Mouse (Mus musculus) forelimb bud, embryonic 11.5 days (tissue): ENCODE data around the gene Fbxl5.
A peak's percentile ranks its signal among the peaks of the same experiment; 100 is the strongest.

Experiments
- DNase-seq: peaks from one replicate; pipeline ENCODE4 v3.0.0-alpha.2; 2012; ENCODE audit warnings: low read depth, low spot score

Gene Fbxl5

DNA sequence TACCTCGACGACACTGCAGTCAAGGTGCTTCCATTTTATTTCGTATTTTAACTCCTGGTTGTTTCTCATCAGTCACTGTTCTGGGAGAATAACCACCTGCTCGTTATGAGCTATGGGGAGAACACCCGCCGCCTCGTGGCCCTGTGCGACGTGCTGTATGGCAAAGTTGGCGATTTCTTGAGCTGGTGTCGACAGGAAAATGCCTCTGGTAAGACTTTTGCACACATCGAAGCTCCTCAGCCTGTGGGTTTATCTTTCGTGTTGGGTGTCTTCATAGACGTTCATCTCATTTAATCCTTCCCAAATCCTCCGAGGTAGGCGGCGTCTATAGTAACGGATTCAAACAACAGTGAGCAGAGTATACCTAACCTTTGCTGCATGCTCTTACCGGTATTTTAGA lies at the start of gene Fbxl5:
Gene Fbxl5 (minus strand): TSS at position 101 of the 400 bp plus-strand sequence.
- DNase-seq: no peak

DNA sequence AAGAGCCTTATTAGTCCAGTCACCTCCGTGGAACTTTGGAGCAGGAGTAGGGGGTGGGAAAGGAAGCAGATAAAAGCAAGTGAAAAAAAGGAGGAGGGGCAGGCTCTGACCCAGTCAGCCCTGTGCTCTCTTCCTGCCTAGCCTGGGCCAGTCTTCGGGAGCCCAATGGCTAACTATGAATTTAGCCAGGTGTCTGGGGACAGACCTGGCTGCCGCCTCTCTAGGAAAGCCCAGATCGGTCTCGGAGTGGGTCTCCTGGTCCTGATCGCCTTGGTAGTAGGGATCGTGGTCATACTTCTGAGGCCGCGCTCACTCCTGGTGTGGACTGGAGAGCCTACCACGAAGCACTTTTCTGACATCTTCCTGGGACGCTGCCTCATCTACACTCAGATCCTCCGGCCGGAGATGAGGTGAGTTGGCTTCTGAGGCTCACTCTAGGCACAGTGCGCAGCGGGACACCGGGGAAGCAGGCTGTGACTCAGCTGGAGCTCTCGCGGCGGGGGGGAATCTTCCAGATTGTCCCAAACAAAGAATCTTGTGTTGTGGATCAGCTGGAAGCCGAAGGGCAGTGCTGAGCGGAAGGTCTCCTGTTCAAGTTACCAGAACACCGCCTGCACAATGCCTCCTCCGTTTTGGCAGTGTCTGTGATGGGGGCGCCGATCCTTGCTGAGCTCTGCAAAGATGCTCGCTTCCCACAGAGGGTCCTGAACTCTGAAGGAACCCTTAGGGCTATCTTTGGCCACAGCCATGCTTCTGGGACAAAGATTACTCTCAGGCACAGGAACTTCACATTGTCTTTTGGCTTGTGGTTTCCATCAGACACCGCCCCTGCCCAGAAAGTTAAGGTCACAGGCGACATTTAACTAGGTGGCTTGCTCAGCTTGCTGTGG lies 47.5 kb upstream of the Fbxl5 start:
- peak; percentile 34 for DNase-seq

DNA sequence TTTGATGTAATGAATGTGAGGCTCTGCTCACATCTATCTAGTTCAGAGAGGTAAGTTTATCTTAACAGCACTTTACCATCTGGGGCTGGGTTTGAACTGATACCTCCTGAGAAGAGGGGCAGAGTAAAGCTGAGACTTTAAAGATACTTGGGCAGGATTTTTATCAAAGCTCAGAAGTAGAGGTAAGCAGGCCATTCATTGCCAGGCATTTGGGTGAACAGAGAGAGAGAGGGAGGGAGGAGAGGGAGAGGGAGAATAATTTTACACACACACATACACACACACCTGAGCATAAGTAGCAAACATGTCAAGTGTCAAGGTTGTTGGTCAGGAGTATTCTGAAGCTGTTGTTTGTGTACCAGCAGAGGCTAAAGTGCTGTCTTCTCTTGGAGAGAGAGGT lies 46.8 kb upstream of the Fbxl5 start, which contains the start of gene Cd38:
Gene Cd38 (plus strand): TSS at position 301 of the 400 bp plus-strand sequence.
- no peak for DNase-seq

DNA sequence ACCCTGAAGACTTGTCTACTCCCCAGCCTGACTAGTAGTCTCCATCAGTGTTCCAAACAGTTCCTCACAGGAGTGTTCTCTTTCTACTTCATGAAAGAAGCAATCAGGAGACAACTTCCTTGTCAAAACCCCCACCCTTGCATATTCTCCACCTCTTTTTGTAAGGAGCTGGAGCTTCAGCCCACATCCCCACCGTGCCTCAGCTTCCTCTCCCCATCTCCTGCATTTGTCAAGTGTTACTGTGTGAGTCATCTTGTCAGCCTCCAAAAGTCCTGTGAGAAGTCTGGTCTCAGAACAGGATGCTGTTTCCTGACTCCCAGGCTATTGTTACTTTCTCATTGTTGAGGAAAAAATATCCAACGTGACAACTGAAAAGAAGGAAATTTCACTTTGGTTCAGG lies 43.9 kb upstream of the Fbxl5 start:
- DNase-seq: no peak

- no peak for DNase-seq
These were observed 42.2 kb upstream of the Fbxl5 start for GRCm38 (mm10) chr5:43863642-43864041.

GRCm38 (mm10) chr5:43860670-43861431 lies 39.4 kb upstream of the Fbxl5 start:
- DNase-seq: no peak

DNA sequence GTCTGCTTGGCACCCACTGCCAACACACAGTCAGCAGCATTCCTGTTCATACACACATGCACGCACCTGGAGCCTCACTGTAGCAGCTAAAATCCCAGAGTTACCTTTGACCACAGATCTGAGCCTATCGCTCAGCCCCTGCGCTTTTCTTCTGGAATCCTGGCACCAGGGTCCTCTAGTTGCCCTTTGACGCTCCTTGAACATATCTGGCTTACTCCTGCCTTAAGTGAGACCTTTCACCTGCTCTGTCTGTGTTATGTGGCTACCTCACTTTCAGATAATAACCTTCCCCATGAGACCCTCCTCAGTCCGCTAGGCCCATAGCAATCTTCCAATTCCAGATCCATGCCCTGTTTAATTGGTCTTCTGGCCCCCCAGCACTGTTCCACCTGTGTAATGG lies 38.7 kb upstream of the Fbxl5 start:
- DNase-seq: no peak

- no peak for DNase-seq
These were observed 38.2 kb upstream of the Fbxl5 start for GRCm38 (mm10) chr5:43859663-43860062.

GRCm38 (mm10) chr5:43855769-43856168 lies 34.3 kb upstream of the Fbxl5 start:
- DNase-seq: no peak

DNA sequence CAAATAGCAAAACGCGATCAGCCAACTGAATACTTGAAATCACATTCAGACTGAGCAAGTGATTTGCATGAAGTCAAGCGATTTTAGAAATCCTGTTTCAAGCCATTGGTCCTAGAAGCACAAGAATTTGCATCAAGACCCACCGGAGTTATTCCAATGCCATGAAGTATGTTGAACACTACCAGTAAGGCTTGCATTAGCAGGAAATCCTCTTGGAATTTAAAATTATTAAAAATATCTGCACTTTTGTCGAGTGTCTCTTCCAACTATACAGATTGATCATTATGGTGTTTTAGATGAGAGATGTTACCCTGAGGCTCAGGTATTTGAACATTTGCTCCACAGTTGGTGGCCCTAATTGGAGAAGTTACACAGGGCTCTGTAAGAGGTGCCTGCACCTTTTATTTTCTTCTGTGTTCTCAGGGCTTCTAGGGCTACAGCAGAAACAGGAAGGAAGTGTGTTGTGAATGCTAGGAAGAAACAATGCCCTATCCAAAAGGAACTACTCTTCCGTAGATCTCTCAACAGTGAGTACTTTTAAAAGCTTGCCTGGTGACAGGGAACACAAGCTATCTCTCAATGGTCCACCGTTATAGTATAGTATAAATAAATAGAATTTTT lies 32.5 kb upstream of the Fbxl5 start:
- DNase-seq: no peak

- no peak for DNase-seq
These were observed 31.8 kb upstream of the Fbxl5 start for GRCm38 (mm10) chr5:43853096-43853867.

DNA sequence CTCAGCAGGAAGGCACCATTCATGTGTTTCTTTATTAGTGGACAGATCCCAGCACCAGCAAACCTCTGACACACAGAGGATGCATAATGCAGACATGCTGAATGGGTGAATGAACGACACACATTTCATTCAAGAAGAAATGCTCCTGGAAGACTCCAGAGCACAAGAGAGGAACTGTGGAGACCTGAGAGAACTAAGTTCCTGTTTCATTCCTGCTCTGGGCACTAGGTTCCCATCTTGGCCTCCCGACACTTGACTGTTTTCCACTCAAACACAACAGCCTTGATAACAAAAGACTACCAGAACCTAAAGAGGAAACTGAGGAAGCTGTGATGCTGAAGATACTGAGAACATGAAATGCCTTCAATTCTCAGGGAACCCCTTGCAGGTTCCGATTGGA lies 26.8 kb upstream of the Fbxl5 start:
- no peak for DNase-seq

DNA sequence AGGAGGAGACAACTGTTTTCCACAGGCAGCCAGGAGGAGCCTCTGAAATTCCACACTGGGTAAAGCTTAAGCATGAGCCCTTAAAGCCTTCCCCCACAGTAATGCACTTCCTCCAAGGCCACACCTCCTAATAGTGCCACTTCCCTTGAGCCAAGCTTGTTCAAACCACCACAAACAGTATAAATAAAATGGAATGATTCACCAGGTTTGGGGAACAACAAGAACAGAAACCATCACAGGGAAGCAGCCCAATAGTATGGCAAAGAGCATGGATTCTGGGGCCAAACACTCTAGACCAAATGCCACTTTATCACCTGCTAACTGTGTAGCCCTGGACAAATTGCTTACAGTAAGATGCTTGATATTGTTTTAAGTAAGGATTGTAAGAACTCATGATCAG lies 26.1 kb upstream of the Fbxl5 start:
- DNase-seq: no peak

DNA sequence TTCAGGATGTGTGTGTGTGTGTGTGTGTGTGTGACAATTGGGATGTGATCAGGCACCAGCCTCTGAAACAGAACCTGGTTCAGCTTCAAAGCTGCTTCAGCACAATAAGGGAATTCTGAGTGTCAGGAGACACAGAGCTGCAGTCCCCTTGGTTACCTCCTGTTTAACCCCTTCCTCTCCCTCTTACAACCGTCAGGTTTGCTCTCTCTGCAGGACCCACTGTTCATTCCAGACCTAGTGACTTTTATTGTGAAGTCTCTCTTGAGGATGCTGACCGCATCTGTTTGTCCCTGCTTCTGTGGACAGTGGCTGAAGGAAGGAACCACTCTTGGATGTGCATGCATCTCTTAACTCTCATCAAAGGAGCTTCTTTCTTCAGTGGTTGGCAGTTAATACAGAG lies 24.8 kb upstream of the Fbxl5 start:
- no peak for DNase-seq

DNA sequence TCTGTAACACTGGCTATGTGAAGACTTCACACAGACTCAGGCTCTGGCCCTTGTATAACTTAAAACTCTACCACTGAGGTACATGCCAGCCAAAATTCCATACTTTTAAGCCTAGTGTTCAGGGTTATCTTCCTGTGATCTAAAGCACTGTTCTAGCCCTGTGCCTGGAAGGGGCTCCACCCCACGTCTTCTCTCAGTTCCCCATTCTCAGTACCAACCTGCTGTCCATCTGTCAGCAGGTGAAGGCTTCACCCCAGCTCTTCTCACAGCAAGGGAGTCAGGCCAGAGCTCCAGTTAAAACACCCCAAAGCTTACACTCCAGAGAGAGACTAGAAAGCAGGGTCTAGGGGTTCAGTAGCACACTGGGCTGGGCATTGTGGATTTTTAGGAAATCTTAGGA lies 24.2 kb upstream of the Fbxl5 start:
- no peak for DNase-seq

DNA sequence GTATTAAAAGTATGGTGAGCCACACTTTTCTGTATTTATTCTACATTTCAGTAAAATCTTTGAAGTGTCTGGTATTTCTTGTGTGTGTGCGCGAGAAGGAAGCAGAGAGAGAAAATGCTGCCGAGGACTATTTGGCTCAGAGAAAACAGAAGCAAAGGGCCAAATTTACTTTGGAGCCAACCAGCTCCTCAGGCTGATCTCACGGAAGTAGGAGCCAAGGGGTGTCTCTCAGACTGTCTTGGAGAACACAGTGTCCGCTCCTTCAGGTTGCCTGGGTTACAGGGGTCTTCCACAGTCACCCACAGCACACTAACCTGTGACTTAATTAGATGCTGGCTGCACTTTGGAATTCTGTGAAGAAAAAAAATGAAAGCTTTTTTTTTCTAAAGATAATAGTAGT lies 23.6 kb upstream of the Fbxl5 start:
- DNase-seq: no peak

GRCm38 (mm10) chr5:43842576-43843155 lies 21.2 kb upstream of the Fbxl5 start:
- DNase-seq: no peak

- no peak for DNase-seq
These were observed 20.5 kb upstream of the Fbxl5 start for GRCm38 (mm10) chr5:43842011-43842285.

DNA sequence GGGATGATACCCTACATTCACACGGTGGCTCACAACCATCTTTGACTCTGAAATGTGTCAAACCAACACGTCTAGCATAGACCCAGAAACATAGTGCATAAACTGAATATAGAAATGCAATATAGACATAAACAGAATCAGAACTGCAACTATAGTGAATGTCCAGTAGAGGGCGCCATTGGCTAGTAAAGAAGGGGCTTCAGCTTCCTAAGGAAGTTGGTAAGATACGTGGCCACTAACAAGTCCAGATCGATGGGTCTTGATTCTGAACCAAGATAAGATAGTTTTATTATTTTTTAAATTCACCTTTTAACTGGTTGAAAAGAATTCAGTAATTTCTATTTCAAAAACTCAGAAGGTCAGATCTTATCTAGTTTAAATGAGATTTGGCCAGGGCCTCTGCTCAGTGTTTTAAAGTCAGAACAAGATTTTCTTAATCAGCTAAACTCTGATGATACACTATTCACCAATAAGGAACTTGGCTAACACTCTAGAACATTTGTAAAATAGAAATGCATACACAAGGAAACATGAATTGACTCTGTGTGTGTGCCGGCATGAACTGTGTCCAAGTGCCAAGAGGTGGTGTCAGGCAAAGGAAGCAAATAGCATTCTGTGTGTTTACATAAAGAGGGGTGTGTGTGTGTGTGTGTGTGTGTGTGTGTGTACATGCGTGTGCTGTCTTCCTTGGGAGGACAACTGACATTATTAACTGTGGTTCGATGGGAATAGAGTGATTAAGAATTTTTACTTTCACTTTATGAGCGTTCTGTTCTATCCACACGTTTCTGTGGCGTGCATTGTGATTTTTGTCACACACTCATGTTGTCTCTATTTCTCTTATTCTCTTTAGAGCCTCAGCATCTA lies 19.9 kb upstream of the Fbxl5 start:
- peak; percentile 65 for DNase-seq

DNA sequence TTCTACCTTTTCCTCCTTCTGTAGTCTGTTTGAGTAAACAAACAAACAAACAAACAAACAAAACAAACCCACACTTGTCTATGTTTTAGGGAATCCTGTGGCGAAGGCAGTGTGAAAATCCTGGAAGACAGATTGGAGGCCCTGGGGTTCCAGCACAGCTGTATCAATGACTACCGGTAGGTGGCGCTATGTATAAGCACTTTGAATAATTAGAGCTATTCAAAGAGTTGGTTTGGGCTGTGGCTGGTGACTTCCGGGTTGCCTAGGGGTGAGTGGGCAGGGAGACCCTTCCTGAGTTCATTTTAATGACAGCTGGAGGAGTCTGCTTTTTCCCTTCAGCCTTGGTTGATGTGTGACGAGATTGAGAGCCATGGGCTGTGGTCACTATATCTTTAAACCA lies 15.9 kb upstream of the Fbxl5 start:
- peak; percentile 70 for DNase-seq
